Mouse (Mus musculus) 3T3-L1 (cell line): ENCODE data around the gene Gm19684.
"Not testable (repeated sequence)": the region's sequence is repeated elsewhere in the genome, so short reads cannot be mapped to it uniquely, and the experiment has no call there.

Experiments used
- DNase-seq: peaks from one replicate; pipeline ENCODE4 v3.0.0-alpha.2; 2015; ENCODE audit warnings: low read depth, low spot score

The Gm19684 gene

GRCm38 (mm10) chr17:36131516-36132265 lies 10.2 kb downstream of the Gm19684 start:
- DNase-seq, result peak; percentile 87

DNA sequence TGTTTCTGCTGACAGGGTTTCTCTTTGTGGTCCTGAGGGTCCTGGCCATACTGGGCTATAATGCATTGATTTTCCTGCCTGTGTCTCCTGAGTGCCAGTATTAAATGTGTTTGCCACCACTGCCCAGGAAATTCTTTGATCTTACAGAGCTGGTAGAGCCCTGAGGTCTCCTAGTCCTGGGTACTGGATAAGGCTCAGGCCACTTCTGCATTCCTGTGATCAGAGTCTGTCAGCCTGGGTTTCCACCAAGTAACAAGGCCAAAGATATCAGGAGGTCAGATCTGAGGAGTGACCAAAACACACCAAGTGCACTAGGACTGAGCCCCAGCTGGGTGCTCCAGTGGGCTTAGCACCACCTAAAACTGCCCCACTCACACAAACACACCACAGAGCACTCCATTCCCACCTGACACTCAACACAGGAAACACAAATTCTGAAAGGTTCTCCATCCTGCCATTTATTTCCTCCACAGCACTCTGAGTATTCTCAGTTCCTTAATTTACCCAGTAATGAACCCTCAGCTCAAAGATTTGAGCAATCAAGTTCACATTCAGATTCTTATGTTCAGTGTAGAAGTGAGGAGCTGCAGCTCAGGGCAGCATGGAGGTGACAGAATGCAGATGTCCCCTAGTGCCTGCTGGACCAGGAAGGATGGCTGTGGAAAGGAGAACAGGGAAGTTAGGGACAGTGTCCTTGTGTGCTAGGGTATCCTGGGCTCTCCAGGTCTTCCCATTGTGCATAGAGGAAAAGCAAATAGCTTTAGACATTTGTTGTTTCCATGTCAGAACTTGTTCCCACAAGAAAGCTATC lies 14.1 kb downstream of the Gm19684 start:
- not testable (repeated sequence) for DNase-seq

DNA sequence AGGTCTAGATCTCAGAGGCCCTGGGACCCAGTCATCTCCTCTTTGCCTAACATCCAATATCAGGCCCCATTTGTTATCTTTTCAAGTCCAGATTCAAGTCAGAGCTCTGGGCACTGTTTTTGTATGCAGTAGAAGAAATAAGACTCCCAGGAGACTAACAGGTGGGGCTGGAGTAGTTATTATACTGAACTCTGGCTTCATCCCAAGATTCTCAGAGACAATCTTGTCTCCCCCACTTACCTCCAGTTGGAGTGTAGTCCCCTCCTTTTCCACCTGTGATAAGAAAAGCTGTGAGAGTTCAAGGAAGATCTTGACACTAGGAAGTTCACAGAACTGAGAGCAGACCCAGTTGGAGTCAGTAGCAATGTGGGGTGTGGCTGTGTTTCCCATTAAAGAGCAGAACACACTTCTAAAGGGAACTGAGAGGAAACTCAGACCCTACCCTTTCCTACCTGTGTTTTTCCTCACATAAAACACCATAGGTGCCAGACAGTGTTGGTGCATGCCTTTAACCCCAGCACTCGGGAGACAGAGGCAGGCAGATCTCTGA lies 14.9 kb downstream of the Gm19684 start:
- not testable (repeated sequence) for DNase-seq

GRCm38 (mm10) chr17:36145111-36145860 lies 23.8 kb downstream of the Gm19684 start:
- DNase-seq, result no peak

DNA sequence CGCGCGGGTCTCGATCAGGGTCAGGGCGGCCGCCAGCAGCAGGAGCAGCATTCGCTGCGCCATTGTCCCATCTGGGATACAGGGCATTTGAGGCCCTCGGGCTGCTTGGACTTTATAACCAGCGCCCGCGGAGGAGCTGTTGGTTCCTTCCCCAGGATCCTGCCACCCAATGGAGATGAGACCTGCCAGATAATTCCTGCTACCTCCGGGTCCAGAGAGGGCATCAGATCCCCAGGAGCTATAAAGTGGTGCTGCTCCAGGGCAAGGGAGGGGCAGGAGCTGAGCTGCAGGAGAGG lies 24.3 kb downstream of the Gm19684 start:
- DNase-seq, result not testable (repeated sequence)

DNA sequence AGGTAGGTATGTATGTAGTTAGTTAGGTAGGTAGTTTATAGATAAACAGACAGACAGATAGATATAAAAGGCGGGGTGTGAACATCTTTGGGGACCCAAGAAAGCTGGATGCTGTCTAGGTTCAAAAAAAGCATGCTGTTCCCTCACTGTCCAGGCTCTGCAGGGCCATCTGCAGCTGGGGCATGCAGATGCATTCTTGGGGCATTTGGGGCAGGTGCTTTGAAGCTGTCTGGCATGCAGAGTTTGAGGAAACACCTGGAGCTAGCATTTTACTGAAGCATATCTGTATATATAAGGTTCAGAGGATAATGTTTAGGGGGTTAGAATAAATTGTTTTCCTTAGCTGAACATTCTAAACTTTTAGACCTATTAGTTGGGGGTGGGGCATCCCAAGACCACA lies 25.5 kb downstream of the Gm19684 start:
- not testable (repeated sequence) for DNase-seq

DNA sequence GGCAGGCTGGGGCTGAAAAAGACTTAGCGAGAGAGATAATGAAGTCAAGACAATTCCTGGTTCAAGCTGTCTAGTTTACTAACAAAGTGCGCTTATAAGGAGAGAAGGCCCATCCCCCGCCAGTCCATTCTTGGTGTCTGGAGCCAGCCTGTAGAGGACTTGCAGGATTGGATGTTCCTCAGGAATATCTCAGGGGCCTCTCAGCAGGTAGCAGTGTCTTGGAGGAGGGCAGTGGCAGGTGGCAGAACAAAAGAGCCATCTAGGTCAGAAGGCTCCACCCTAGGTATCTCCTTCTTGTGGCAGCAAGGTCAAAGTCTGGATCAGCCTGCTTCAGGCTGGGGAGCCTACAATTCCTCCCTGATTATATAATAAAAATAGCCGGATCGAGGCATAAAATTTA lies 27.0 kb downstream of the Gm19684 start:
- not testable (repeated sequence) for DNase-seq

- DNase-seq, result not testable (repeated sequence)
Measured at GRCm38 (mm10) chr17:36151200-36151599, 29.7 kb downstream of the Gm19684 start.

DNA sequence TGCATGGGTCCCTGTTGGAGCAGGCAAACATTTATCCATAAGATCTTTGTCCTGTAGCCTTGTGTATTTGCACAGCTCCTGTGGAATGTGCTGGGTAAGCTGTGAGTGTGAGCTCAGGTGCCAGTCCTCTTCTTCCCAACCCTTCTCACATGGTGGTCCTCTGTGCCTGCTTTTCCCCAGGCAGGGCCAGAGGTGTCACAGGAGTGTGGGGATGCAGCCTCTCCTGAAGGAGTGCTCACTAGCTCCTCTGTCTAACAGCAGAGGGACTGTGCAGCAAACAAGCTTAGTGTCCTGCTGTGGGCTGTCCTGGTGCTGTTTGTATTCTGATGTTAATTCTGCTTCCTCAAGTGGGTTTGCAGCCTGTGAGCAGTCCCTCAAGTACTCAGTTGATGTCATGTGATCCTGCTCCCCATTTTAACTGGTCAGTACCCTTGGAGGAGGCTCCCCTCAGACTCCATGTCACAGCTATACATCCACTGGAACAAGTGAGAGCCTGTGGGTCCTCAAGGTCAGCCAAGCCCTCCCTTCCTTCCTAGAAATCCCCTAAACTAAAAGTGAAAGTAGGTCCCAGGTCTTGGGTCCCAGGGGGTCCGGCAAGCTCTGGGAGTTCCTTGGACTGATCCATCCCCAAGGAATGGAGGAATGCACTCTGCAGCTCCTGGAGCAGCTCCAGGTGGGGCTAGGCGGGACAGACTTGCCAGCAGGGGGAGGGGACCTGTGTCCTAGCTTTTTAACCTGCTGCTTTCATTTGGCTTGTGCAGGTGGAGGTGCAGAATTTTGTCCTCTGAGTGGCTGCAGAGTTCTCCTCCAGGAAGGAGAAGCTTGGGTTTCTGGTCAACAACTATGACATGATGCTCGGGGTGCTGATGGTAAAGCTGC lies 33.0 kb downstream of the Gm19684 start:
- peak; percentile 18 for DNase-seq

DNA sequence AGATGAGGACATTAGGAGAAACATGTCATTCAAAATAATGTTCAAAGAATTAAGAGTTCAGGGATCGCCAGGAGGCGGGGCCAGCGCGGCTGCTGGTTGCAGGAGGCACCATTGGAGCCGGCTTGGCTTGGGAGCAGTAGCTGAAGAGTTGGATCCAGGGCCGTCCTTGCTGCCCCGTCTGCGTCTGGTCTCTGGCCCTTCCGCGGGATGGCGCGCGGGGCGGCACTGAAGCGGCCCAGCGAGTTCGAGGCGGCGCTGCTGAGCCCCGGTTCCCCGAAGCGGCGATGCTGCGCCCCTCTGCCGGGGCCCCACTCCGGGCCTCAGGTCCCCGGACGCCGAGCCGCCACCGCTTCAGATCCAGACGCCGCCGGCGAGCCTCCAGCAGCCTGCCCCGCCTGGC lies 36.3 kb downstream of the Gm19684 start:
- DNase-seq, result not testable (repeated sequence)

GRCm38 (mm10) chr17:36158264-36158663 lies 36.8 kb downstream of the Gm19684 start:
- DNase-seq, result not testable (repeated sequence)

DNA sequence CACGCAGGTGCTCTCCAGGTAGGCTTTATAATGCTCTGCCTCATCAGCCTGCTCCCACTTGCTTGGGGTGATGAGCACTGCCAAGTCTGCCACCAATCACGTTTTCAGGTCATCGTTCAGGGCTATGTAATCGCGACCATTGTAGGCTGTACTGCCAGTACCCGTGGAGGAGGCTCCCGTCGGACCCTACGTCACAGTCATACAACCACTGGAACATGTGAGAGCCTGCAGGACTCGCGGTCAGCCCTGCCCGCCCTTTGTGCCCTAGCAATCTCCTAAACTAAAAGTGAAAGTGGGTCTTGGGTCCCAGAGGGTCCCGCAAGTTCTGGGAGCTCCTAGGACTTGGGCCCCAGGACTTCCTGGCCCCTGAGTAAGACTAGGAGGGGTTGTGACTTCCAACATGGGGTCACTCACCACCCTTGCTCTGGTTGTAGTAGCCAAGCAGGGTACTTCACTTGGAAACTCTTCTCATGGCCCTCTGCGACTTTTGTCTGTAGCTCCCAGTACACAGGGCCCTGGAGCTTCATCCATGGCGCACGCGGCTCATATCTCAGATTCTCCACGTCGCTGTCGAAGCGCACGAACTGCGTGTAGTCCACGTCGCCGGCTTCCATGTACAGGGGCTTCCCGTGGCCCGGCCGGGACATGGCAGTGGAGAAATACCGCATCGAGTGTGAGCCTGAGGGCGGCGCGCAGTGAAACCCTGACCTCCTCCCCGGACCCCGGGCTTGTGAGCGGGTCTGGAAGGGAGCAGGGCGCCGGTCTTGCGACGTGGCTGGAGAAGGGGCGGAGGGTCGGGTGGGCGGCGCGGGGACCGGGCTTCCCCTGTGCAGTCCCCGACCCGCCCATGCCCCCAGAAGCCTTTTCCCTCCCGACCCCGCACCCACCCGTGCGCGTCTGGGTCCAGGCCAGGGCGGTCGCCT lies 39.9 kb downstream of the Gm19684 start:
- no peak for DNase-seq

DNA sequence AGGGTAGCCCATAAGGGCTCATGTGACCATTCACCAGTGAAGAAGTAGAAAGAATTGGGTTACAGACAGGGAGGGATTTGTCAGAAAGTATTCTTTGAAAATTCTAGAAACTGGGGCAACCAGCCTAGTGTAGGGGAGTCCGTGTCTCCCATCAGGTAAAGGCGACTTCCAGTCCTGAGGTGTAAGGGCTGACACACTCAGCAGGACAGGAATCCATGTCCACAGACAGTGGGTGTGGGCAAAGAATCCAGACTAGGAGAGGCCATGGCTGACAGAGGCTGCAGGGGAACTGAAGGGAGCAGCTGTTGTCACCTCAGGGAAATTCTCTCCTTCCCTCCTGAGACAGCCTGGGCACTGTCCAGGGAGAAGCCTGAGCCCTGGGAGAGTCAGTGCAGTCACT lies 45.4 kb downstream of the Gm19684 start:
- DNase-seq, result not testable (repeated sequence)

DNA sequence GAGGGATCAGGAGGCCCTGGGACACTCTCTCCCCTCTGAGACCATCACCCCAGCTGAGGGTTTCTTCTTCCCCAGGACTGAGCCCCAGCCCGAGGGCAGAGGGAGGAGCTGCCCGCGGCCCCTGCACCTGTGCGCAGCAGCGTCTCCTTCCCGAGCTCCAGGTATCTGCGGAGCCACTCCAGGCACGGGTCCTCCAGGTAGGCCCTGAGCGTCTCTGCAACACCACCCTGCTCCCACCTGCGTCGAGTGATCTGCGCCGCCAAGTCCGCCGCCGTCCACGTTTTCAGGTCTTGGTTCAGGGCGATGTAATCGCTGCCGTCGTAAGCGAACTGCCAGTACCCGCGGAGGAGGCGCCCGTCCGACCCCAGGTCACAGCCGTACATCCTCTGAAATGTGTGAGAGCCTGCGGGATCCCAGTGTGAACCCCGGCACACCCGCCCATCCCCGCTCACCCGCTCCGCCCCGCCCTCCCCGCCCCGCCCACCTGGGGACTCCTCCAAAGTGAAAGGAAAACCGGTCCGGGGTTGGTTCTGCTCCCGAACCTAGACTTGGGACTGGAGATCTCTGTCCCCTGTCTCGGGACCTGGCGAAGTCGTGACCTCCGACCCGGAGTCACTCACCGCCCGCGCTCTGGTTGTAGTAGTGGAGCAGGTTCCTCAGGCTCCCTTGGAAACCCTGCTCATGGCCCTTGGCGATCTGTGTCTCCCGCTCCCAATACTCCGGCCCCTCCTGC lies 46.0 kb downstream of the Gm19684 start:
- DNase-seq, result no peak

- no peak for DNase-seq
Measured at GRCm38 (mm10) chr17:36168039-36168652, 46.7 kb downstream of the Gm19684 start, which contains the start of gene Gm8909. Gm8909 (minus strand) TSS chr17:36168537.

- not testable (repeated sequence) for DNase-seq
Measured at GRCm38 (mm10) chr17:36169094-36169493, 47.6 kb downstream of the Gm19684 start.

- no peak for DNase-seq
Measured at GRCm38 (mm10) chr17:36169753-36170152, 48.3 kb downstream of the Gm19684 start.

- no peak for DNase-seq
Measured at GRCm38 (mm10) chr17:36170287-36170814, 48.9 kb downstream of the Gm19684 start.
